In genomic region chr19:10983146-10983545, GRCm38 (mm10) we compare ENCODE assay signal across 9 mouse cellular contexts. TPM values are rescaled to one million over a fixed set of nuclear protein-coding genes. Genes with fewer than 3 reads are reported as not detected.
DNase-seq lines count a peak whose midpoint lies in the region; ATAC-seq and TF ChIP-seq lines count a peak whose summit lies in the region.
"Had no signal": no experiment of that assay in that cellular context is flagged by ENCODE, and none has a peak within 500 bp of the region (broad histone marks: within the 10 kb centered on the region; RNA-seq: fewer than 3 reads in every experiment).

No protein-coding gene starts in this region.

- no peak for ATAC-seq in neural tube, embryonic 13.5 days (ENCODE audit: low read depth)

- H3K27ac ChIP-seq in CH12.LX (ENCODE audit: insufficient read depth, low read depth): no peak overlapping the region
- no peak overlapping the region for H3K27ac ChIP-seq in neural tube, embryonic 13.5 days (replicated peaks)

- TF ChIP-seq CTCF in CH12.LX (conservative IDR thresholded peaks at IDR 0.05 in 1 of 2, IDR thresholded peaks at IDR 0.05 in 1 of 2; ENCODE audit: low read depth in 2 of 2, low read length in 2 of 2): peak in 1 of 2 experiments; percentile 61; a peak in 2 of 4 replicates

- peak overlapping the region in 1 of 3 experiments; percentile 21 for H3K4me3 ChIP-seq in CH12.LX (replicated peaks in 1 of 3; ENCODE audit: low read depth in 2 of 3, low read length in 2 of 3, poor library complexity in 1 of 3)
- H3K4me3 ChIP-seq in neural tube, embryonic 13.5 days: no peak overlapping the region

- peaks cover 4 to 20% of the 10 kb centered on the region in 2 experiments for H3K4me1 ChIP-seq in CH12.LX (ENCODE audit: control insufficient read depth in 1 of 2, insufficient read depth in 2 of 2)
- peaks cover 6% of the 10 kb centered on the region; the same call in 1 of the 2 replicates for H3K4me1 ChIP-seq in neural tube, embryonic 13.5 days (replicated peaks)

- dilution Hi-C loops in CH12.LX (cut with MboI; ENCODE audit: extremely low pct_ligation_motif_present, extremely low pct_unique_long_range_greater_than_20kb, low sequenced_read_pairs): no loop called here

- 27% methylated on average over 14 of the region's 14 CpGs for WGBS in neural tube, embryonic 13.5 days

- peaks cover 2% of the 10 kb centered on the region for H3K27me3 ChIP-seq in CH12.LX (replicated peaks)
- H3K27me3 ChIP-seq in neural tube, embryonic 13.5 days: no peaks in the 10 kb centered on the region

- intact Hi-C loops in heart, postnatal 14 days (cut with DNase I): no loop called here

- H3K36me3 ChIP-seq in CH12.LX (replicated peaks in 1 of 2; ENCODE audit: control insufficient read depth in 1 of 2, insufficient read depth in 1 of 2, low read length in 1 of 2): no peaks in the 10 kb centered on the region
- no peaks in the 10 kb centered on the region for H3K36me3 ChIP-seq in neural tube, embryonic 13.5 days

- no peak overlapping the region for H3K9ac ChIP-seq in CH12.LX (ENCODE audit: insufficient read depth, low read depth)
- H3K9ac ChIP-seq in neural tube, embryonic 13.5 days: no peak overlapping the region

- H3K79me2 ChIP-seq in CH12.LX (replicated peaks; ENCODE audit: control insufficient read depth, extremely low read depth, insufficient read depth, poor library complexity, severe bottlenecking): no peaks in the 10 kb centered on the region

- in situ Hi-C loops in CH12.LX (cut with MboI; ENCODE audit: low pct_ligation_motif_present, low pct_unique_long_range_greater_than_20kb, low sequenced_read_pairs): no loop called here

- H3K4me2 ChIP-seq in CH12.LX (ENCODE audit: insufficient read depth, low read depth, poor library complexity, severe bottlenecking): peak overlapping the region; percentile 17; the same call in 1 of the 2 replicates
- H3K4me2 ChIP-seq in neural tube, embryonic 13.5 days: 0 out of 2 replicates have a peak overlapping the region, but pooled peaks have one; percentile 28

- peak; percentile 59 for DNase-seq in gastrocnemius, postnatal 10 days
- no peak for DNase-seq in gastrocnemius, postnatal 25 days
- DNase-seq in CH12.LX (ENCODE audit: extremely low read depth): peak; percentile 27
- DNase-seq in cerebellum, postnatal 25 days: peak; percentile 63 to 78
- DNase-seq in heart, postnatal 14 days: peak; percentile 51 to 60
- peak; percentile 37 for DNase-seq in liver
- DNase-seq in layer of hippocampus, adult 8-10 months (ENCODE audit: low spot score in 2 of 2): no peak

- no peak; the same call in none of the 2 replicates for TF ChIP-seq RAD21 in CH12.LX (IDR thresholded peaks at IDR 0.05; ENCODE audit: low read depth, low read length)

- TF ChIP-seq POLR2A in CH12.LX (IDR thresholded peaks at IDR 0.05; ENCODE audit: low read depth, low read length): no peak

- no peak for TF ChIP-seq EP300 in CH12.LX (IDR thresholded peaks at IDR 0.05; ENCODE audit: low read length)

- H3K9me3 ChIP-seq in CH12.LX (replicated peaks; ENCODE audit: low read length): no peaks in the 10 kb centered on the region
- H3K9me3 ChIP-seq in neural tube, embryonic 13.5 days: no peaks in the 10 kb centered on the region

TF ChIP-seq in CH12.LX, 34 proteins besides CTCF, POLR2A, EP300 and RAD21:
- no peak for TF ChIP-seq CHD1 (IDR thresholded peaks at IDR 0.05; ENCODE audit: low read depth, low read length)
- TF ChIP-seq SMC3 (IDR thresholded peaks at IDR 0.05; ENCODE audit: low read depth, low read length): peak; percentile 30; the same call in 1 of the 2 replicates
- peak; percentile 27; the same call in 1 of the 2 replicates for TF ChIP-seq MAX (IDR thresholded peaks at IDR 0.05; ENCODE audit: low read length)
- no peak for TF ChIP-seq NELFE (IDR thresholded peaks at IDR 0.05; ENCODE audit: low read depth, low read length)
- TF ChIP-seq MAFK (IDR thresholded peaks at IDR 0.05; ENCODE audit: insufficient replicate concordance, low read length): no peak

RNA-seq across cellular contexts. Expression of gene Ms4a10, which starts 8.7 kb away (rescaled TPM):
- total RNA-seq in gastrocnemius, postnatal 10 days (2021): not detected
- total RNA-seq in gastrocnemius, postnatal 25 days (2021): not detected
- total RNA-seq in CH12.LX (2012; rRNA removed) (not detected in 2 replicates), CH12.LX (2014; rRNA removed) (not detected in 2 replicates)
- not detected in 2 replicates for polyA plus RNA-seq in CH12.LX (2012; ENCODE audit: insufficient read length, low read depth)
- not detected for total RNA-seq in heart, postnatal 14 days (2021)
- polyA plus RNA-seq in neural tube, embryonic 13.5 days (2015; fragmentation: Nextera tagmentation; extraction: Ambion mirVana): not detected in 2 replicates
- total RNA-seq in layer of hippocampus, adult 8-10 months (2022): not detected

RNA-seq across cellular contexts. Expression of gene Ms4a15, which starts 9.9 kb away (rescaled TPM):
- not detected for total RNA-seq in gastrocnemius, postnatal 10 days (2021)
- not detected for total RNA-seq in gastrocnemius, postnatal 25 days (2021)
- total RNA-seq in CH12.LX (2012; rRNA removed): not detected in 2 replicates
- not detected in 2 replicates for total RNA-seq in CH12.LX (2014; rRNA removed)
- polyA plus RNA-seq in CH12.LX (2012; ENCODE audit: insufficient read length, low read depth): 0.37 TPM in 1 of 2 replicates, not detected in the other
- not detected for total RNA-seq in heart, postnatal 14 days (2021)
- polyA plus RNA-seq in neural tube, embryonic 13.5 days (2015; fragmentation: Nextera tagmentation; extraction: Ambion mirVana): not detected in 2 replicates
- total RNA-seq in layer of hippocampus, adult 8-10 months (2022): not detected
- total RNA-seq: adrenal gland, adult 18-20 months had no signal

RNA-seq across cellular contexts. Expression of gene Ccdc86, which starts 34.1 kb away (rescaled TPM):
- total RNA-seq in gastrocnemius, postnatal 10 days (2021): 10 to 100 TPM; 26.9 to 27.3 TPM
- total RNA-seq in gastrocnemius, postnatal 25 days (2021): 10 to 100 TPM; 10.5 to 15.5 TPM
- 10.8 and 18.6 TPM in 2 replicates for total RNA-seq in CH12.LX (2012; rRNA removed)
- 8.5 and 9.5 TPM in 2 replicates for total RNA-seq in CH12.LX (2014; rRNA removed)
- polyA plus RNA-seq in CH12.LX (2012; ENCODE audit: insufficient read length, low read depth): 36.8 and 44.8 TPM in 2 replicates
- total RNA-seq in heart, postnatal 14 days (2021): 1 to 10 TPM; 5.3 to 6.4 TPM
- 14.6 and 15.3 TPM in 2 replicates for polyA plus RNA-seq in neural tube, embryonic 13.5 days (2015; fragmentation: Nextera tagmentation; extraction: Ambion mirVana)
- 10 to 100 TPM in 2 of 4 experiments, 1 to 10 TPM in 2; 8.1 to 10.5 (median 9.8) TPM for total RNA-seq in layer of hippocampus, adult 8-10 months (2022)

RNA-seq across cellular contexts. Expression of gene Ms4a18, which starts 34.7 kb away (rescaled TPM):
- not detected for total RNA-seq in gastrocnemius, postnatal 10 days (2021)
- not detected for total RNA-seq in gastrocnemius, postnatal 25 days (2021)
- total RNA-seq in CH12.LX (2012; rRNA removed) (not detected in 2 replicates), CH12.LX (2014; rRNA removed) (not detected in 2 replicates)
- polyA plus RNA-seq in CH12.LX (2012; ENCODE audit: insufficient read length, low read depth): not detected in 2 replicates
- not detected for total RNA-seq in heart, postnatal 14 days (2021)
- polyA plus RNA-seq in neural tube, embryonic 13.5 days (2015; fragmentation: Nextera tagmentation; extraction: Ambion mirVana): not detected in 2 replicates
- not detected for total RNA-seq in layer of hippocampus, adult 8-10 months (2022)
- total RNA-seq: adrenal gland, adult 18-20 months had no signal

RNA-seq across cellular contexts. Expression of gene Ptgdr2, which starts 46.2 kb away (rescaled TPM):
- total RNA-seq in gastrocnemius, postnatal 10 days (2021): under 1 TPM in 1 of 2 experiments, not detected in 1; 0.14 TPM
- total RNA-seq in gastrocnemius, postnatal 25 days (2021): not detected
- total RNA-seq in CH12.LX (2012; rRNA removed): 0.13 and 0.17 TPM in 2 replicates
- total RNA-seq in CH12.LX (2014; rRNA removed): not detected in 2 replicates
- polyA plus RNA-seq in CH12.LX (2012; ENCODE audit: insufficient read length, low read depth): not detected in 2 replicates
- under 1 TPM in 1 of 2 experiments, not detected in 1; 0.14 TPM for total RNA-seq in heart, postnatal 14 days (2021)
- polyA plus RNA-seq in neural tube, embryonic 13.5 days (2015; fragmentation: Nextera tagmentation; extraction: Ambion mirVana): not detected in 2 replicates
- total RNA-seq in layer of hippocampus, adult 8-10 months (2022): under 1 TPM in 2 of 4 experiments, not detected in 2; 0.16 to 0.35 TPM
- total RNA-seq: adrenal gland, adult 18-20 months had no signal

Comparison
In these comparisons a context has a peak if more than half of its experiments do, and no peak if none do; other contexts are left out.
1. DNase-seq: peak in gastrocnemius, postnatal 10 days (single experiment), CH12.LX (single experiment), cerebellum, postnatal 25 days (2 of 2), heart, postnatal 14 days (2 of 2) and liver (single experiment); none in gastrocnemius, postnatal 25 days (single experiment) and layer of hippocampus, adult 8-10 months (0 of 2).